Mouse (Mus musculus): ENCODE measurements around the gene Neil1. TPM values are rescaled to one million over a fixed set of nuclear protein-coding genes. Genes with fewer than 3 reads are reported as not detected.

The Neil1 gene
- polyA plus RNA-seq, 1 experiment from 2014 or later: 5.8 TPM

- Histone ChIP-seq H3K4me1 (peaks cover 13% of the 10 kb centered on the region), H3K36me3 (replicated peaks) (peaks cover 56% of the 10 kb centered on the region), H3K4me3 (peak within 1 kb of the TSS; percentile 87), H3K9me3 (no peaks in the 10 kb centered on the region), H3K27ac (replicated peaks) (peak within 1 kb of the TSS; percentile 92), H3K27me3 (replicated peaks; ENCODE audit: low read depth, poor library complexity, severe bottlenecking) (no peaks in the 10 kb centered on the region)
- peak; percentile 91 for DNase-seq (ENCODE audit: low spot score)
- under 1% methylated on average over 58 of the region's 58 CpGs for WGBS
Observed at GRCm38 (mm10) chr9:57130577-57131433, 17.3 kb downstream of the Neil1 start, which contains the start of gene Man2c1. Gene Man2c1, plus strand, starts transcription at chr9:57130690.

DNA sequence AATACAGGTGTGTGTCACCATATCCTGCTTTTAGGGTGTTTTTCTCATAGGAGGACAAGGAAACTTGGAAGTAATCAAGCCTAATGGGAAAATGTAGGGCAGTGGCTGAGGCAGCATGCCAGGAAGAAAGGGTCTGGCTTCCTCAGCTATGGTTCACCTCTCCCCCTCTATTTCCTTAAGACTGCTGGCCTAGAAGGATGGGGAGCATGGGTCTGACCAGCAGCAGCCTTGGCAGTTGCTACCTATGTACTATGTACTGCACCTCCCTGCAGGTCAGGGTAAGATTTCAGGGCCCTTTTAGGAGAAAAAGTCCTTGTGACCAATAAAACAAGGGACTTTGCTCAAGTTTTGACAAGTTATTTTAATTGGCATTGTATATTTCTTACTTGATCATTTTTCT lies 18.5 kb downstream of the Neil1 start:
- peak overlapping the region; percentile 87 for H3K4me3 ChIP-seq
- H3K27ac ChIP-seq (replicated peaks): no peak overlapping the region
- peaks cover 56% of the 10 kb centered on the region for H3K36me3 ChIP-seq (replicated peaks)
- no peaks in the 10 kb centered on the region for H3K27me3 ChIP-seq (replicated peaks; ENCODE audit: low read depth, poor library complexity, severe bottlenecking)
- DNase-seq (ENCODE audit: low spot score): no peak
- H3K9me3 ChIP-seq: no peaks in the 10 kb centered on the region
- peaks cover 13% of the 10 kb centered on the region for H3K4me1 ChIP-seq

DNA sequence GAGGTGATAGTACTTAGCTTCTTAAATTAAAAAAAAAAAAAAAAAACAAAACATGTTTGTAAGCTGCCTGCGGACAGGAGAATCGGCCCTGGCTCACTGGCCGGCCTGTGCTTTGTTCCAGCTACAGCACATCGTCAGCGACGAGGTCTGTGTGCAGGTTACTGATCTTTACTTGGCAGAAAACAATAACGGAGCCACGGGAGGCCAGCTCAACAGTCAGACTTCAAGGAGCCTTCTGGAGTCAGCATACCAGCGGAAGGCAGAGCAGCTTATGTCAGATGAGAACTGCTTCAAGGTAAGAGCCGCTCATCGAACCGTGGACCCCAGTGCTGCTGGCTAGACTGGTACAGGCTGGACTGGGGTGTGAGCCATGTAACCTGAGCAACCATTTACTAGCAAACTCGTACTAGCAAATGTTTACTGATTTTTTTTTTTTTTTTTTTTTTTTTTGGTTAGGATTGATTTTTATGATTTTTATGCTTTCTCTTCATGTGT lies 30.8 kb downstream of the Neil1 start:
- Histone ChIP-seq H3K9me3 (no peaks in the 10 kb centered on the region), H3K4me3 (no peak overlapping the region), H3K36me3 (replicated peaks) (peaks cover 99% of the 10 kb centered on the region), H3K4me1 (no peaks in the 10 kb centered on the region), H3K27me3 (replicated peaks; ENCODE audit: low read depth, poor library complexity, severe bottlenecking) (no peaks in the 10 kb centered on the region), H3K27ac (replicated peaks) (no peak overlapping the region)
- DNase-seq (ENCODE audit: low spot score): no peak
- WGBS: 95% methylated on average over 13 of the region's 13 CpGs

Other genes starting within 250 kb of the Neil1 start
- 10.4 and 11.1 TPM in 2 replicates for gene Snx33, start 219.9 kb downstream of the Neil1 start, polyA plus RNA-seq (2016; fragmentation: Nextera tagmentation; extraction: Ambion mirVana)
- gene Imp3, start 210.8 kb downstream of the Neil1 start, polyA plus RNA-seq (2016; fragmentation: Nextera tagmentation; extraction: Ambion mirVana): 66.3 and 69.3 TPM in 2 replicates
- 27.1 and 28.1 TPM in 2 replicates for gene Snupn, start 197.4 kb downstream of the Neil1 start, polyA plus RNA-seq (2016; fragmentation: Nextera tagmentation; extraction: Ambion mirVana)
- gene Ptpn9, start 153.4 kb downstream of the Neil1 start, polyA plus RNA-seq (2016; fragmentation: Nextera tagmentation; extraction: Ambion mirVana): 21.6 and 22.1 TPM in 2 replicates
- 62.7 and 62.9 TPM in 2 replicates for gene Sin3a, start 76.3 kb downstream of the Neil1 start, polyA plus RNA-seq (2016; fragmentation: Nextera tagmentation; extraction: Ambion mirVana)
- gene Man2c1, start 17.6 kb downstream of the Neil1 start, polyA plus RNA-seq (2016; fragmentation: Nextera tagmentation; extraction: Ambion mirVana): 62.1 and 67.9 TPM in 2 replicates
- gene Commd4, start 10.0 kb upstream of the Neil1 start, polyA plus RNA-seq (2016; fragmentation: Nextera tagmentation; extraction: Ambion mirVana): 99.9 and 105 TPM in 2 replicates
- 0.07 TPM in 1 of 2 replicates, not detected in the other for gene Trcg1, start 88.3 kb upstream of the Neil1 start, polyA plus RNA-seq (2016; fragmentation: Nextera tagmentation; extraction: Ambion mirVana)
- 15.6 and 16.8 TPM in 2 replicates for gene 1700017B05Rik, start 114.3 kb upstream of the Neil1 start, polyA plus RNA-seq (2016; fragmentation: Nextera tagmentation; extraction: Ambion mirVana)